Mouse (Mus musculus): ENCODE results near the gene Zfp398.

The Zfp398 gene

DNA sequence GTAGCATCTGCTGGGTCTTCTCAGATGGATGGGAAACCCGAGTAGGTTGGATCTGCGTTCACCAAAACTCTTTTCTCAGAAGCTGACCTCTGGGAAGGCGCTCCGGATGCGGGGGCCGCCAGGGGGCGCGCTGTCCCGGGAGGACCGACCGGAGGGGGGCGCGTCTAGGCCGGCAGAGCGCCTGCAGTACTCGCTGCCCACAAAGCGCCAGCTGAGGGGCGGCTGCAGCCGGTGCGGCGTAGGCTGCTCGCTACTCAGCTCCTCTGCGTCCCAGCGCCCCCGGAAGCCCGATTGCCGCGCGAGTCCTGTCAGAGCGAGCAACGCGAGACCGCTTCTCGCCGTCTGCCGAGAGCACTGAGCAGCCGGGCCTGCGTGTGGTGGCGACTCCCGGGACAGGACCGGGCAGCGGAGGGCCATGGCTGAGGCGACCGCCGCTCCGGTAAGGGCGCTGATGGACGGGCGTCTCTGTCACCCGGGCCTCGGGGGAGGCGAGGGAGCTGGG, at the start of gene Zfp398:
Zfp398 (plus strand) TSS at position 180 of the 502 bp plus-strand sequence.
- peak; percentile 96 to 97 for DNase-seq

DNA sequence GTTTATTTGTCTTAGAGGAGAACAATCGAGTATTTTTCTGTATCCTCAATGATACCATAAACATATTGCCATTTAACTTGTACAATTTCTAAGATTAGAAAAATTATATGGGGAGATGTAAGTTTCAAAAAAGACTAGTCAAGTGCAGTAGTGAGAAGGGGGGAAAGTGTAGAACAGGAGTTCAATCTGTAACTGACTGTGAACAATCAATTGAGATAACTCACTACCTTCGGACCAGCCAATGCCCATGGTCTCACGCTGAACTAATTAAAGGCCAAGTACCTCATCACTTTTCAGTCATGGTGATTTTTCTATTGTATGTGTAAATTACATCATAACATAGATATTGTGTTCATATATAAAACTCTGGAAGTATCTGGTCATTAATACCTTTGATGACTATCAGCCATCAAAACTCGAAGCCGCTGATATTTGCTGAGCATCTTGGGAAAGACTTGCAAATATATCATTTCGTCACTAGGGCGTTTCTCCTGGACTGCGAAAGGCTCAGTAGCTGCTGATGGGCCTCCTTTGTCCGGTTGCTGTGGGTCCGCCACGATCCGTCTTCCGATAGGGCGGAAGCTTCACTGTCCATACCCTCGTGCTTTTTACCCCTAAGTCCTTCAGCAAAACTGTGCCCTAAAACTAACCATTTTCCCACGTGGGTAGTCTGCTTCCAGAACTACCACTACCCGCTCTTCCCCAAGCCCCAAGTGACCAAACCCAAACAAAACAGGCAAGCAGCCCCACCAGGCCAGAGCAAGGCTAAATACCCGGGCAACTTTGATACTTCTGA, 47.3 kb upstream of the Zfp398 start:
- DNase-seq: peak; percentile 56 to 57

GRCm38 (mm10) chr6:47788821-47789220, 46.6 kb upstream of the Zfp398 start:
- DNase-seq: no peak

DNA sequence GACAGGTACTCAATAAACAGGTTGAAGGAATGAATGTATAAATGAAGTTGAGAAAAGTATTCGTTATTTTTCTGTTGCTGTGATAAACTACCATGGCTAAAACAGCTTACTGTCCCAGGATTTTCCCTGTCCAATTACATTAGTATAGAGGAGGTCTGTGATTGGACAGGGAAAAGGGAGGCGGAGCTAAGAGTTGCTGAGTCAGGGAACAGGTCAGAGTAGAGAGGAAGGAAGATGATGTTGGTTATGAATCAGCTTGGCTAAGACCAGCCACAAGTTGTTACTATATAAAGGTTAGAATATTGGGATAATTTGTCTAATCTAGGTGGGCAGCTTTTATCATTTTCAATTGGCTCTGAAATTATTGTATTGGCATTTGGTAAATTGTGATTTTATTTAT, 44.7 kb upstream of the Zfp398 start:
- peak in 1 of 2 experiments; percentile 31 for DNase-seq

DNA sequence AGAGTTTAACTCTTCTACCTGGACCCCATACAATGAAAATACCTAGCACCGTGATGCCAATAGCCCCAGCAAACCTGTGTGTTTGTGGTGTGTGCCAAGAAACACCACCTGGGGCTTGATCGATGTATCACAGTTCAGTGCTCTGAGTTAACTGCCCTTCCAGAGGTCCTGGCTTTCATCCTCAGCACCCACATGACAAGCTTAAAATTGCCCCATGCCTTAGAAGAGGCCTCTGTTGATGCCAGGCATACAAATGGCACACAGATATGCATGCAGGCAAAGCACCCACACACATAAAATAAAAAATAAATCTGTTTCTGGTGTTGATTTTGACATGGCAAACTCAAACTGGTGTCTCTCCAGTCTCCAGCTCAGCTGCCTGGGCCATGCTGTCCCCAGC, 42.9 kb upstream of the Zfp398 start:
- DNase-seq: no peak

GRCm38 (mm10) chr6:47793284-47793683, 42.2 kb upstream of the Zfp398 start:
- DNase-seq: no peak

DNA sequence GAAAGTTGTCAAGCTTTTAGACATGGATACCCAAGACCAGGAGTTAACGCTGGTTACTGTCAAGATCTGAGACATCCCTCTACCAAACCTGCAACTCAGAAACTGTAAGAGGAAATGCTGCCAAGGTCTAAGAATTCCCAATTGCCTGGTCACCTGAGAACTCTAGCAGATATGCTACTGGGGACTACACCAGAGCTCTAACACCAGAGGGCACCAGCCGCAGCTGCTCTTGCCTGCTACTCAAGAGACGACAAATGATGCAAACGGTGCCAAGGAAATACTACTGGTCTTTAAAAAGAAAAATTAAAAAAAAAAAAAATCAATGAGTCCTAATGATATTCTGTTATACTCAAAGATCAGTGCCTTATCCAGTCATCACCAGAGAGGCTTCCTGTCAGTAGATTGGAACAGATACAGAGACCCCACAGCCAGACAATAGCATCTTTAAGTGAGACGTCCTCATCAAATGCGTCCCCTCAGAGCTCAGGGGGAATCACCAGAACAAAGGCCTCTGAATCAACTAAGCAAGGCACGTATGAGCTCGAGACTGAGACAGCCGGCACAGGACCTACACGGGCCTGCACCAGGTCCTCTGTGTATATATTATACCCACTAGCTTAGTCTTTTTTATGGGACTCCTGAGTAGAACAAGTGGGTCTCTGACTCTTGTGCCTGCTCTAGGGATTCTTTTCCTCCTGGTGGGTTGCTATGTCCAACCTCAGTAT, 41.2 kb upstream of the Zfp398 start:
- peak in 1 of 2 experiments; percentile 37 for DNase-seq

- peak; percentile 57 to 58 for DNase-seq
Measured at GRCm38 (mm10) chr6:47799079-47799478, 36.4 kb upstream of the Zfp398 start.

DNA sequence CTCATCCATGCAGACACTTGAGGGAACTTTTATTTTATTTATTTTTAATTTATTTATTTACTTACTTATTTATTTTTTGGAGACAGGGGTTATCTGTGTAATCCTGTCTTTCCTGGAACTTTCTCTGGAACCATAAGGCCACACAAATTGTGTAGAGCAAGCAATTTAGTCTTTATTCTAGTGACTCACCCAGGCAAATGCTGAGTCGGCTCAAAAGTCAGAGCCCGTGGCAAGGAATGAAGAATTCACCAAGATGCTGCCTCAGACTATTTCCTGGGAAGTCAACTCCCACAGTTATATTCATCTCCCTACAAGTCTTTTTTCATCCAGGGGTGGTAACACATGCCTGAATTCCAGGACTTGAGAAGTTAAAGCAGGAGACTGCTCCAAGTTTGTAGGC, 29.9 kb upstream of the Zfp398 start:
- DNase-seq: no peak

GRCm38 (mm10) chr6:47807419-47807818, 28.0 kb upstream of the Zfp398 start:
- no peak for DNase-seq

GRCm38 (mm10) chr6:47808545-47808944, 26.9 kb upstream of the Zfp398 start:
- DNase-seq: no peak

- DNase-seq: no peak
Measured at GRCm38 (mm10) chr6:47809053-47809452, 26.4 kb upstream of the Zfp398 start.

GRCm38 (mm10) chr6:47810181-47810580, 25.3 kb upstream of the Zfp398 start:
- DNase-seq: no peak

DNA sequence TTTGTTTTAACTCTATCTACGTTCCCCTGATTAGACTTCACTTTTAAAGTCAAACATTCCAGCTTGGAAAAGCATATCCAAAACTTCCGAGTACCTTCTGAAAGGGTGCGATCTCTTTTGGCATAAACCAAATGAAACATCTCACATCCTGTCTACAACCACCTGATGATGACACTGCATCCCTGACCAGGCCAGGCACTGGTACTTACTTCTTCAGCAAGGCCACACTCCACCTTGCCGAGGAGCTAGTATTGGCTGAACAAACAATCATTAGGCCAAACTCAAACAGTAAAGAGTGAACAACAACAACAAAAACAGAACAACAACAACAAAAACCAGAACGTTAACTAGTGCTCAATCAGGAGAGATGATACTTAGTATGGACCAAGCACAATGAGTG, 24.1 kb upstream of the Zfp398 start:
- DNase-seq: no peak

DNA sequence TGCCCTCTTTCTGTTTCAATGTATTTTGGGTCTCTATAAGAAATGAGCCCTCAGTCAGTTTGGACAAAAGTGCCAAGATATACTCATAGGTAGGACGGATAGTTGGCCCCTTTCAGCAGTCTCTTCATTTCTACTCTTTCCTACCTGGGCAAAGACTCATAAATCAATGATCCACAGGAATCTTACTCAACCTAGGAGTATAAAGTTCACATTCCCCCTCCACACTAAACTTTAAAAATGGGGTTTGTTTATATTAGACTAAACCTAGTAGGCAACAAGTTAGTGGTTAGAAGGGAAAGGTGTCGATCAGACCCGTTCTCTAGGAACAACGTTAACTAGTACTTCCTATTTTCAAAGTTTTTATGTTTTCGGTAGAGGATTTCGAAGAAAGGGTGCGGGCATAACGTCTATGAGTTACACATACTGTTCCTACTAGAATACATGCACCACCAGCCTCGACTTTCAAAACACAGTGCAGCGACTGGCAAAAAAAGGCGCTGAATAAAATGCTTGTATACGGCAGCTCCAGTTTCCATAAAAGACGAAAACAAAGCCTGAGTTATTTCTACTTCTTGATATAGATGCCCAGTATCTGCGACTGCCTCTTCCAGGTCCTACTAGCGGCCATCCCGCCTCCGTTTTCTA, 23.1 kb upstream of the Zfp398 start:
- DNase-seq: no peak

DNA sequence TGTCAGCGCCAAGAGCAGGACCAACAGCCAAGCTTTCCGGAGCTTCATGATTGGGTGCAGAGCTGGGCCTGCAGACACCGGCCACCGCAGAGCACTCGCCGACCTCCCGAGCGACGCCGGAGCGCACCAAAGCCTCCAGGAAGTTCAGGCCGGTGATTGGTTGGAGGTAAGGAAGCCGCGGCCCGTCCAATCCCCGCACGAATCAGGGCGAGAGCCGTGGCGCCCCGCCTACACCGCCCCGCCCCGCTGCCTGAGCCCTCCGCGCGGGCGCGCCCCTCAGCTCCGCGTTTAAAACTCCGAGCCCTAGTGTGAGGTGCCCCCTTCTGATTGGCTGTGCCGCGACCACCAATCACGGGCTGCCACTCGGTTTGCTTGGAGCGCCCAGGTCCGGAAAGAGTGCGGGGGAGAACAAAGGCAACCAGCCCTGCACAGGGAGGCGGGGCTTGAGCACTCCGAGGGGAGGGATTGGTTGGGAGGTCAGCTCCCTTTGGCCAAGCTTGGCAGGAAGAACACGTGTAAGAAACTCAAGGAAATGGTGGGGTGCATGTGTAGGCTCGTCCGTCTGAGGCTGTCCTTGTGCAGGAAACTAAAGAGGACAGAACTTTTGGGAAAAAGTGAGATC, 22.1 kb upstream of the Zfp398 start, which contains the start of gene Pdia4:
Pdia4 (minus strand) TSS at position 174 of the 622 bp plus-strand sequence.
- peak; percentile 98 to 100 for DNase-seq

- no peak for DNase-seq
Measured at GRCm38 (mm10) chr6:47816151-47816550, 19.3 kb upstream of the Zfp398 start.

- DNase-seq: no peak
Measured at GRCm38 (mm10) chr6:47818721-47819120, 16.7 kb upstream of the Zfp398 start.

- no peak for DNase-seq
Measured at GRCm38 (mm10) chr6:47819626-47820325, 15.7 kb upstream of the Zfp398 start.

GRCm38 (mm10) chr6:47821236-47821635, 14.2 kb upstream of the Zfp398 start:
- no peak for DNase-seq

DNA sequence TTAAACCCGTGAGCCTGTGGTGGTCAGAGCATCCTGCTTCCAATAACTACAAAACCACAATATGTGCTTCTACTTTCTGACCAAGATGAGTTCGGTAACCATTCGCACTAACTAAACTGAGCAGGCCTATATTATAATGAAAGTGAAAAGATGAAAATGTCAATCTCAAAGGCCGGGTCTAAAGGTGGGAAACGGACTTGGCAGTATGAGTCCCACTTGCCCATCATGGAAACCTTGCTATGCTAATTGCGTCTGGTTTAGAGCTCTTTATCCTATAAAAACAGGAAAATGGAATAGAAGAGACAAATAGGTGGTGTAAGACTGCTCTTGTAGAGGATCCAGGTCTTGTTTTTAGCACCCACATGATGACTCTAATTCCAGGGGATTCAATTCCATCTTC, 13.7 kb upstream of the Zfp398 start:
- no peak for DNase-seq

- DNase-seq: no peak
Measured at GRCm38 (mm10) chr6:47824241-47824640, 11.2 kb upstream of the Zfp398 start.

Measured in thymus, postnatal 36 days (tissue).